8 mouse cellular contexts compared by ENCODE assay signal in the genomic region with DNA sequence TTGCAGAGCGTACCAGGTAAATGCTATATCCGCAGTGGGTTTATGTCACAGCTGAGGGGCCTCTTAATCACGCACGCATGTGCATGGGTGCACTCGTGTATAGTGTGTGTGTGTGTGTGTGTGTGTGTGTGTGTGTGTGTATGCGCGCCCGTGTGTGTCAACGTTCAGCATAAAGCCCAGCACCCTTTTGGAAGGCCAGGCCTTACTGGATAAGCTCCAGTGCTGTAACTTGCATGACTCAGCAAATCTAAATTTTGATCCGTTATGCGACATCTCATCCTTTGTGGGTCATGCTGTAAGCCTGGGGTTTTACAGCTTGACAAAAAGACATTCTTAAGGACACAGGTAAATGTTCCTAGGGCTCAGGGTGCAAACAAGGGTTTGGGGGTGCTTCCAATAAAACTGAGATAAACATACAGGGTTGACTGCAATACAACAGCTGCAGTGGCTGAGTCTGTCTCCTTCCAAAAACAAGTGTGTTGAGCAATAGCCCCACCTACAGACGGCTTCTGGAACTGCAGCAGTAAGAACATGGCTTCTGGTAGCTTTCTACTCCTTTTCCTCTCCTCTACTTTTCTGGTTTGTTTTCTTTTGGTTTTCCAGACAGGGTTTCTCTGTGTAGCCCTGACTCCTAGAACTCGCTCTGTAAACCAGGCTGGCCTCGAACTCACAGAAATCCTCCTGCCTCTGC. TPM values are rescaled to one million over a fixed set of nuclear protein-coding genes. Genes with fewer than 3 reads are reported as not detected.
DNase-seq lines count a peak whose midpoint lies in the region; ATAC-seq and TF ChIP-seq lines count a peak whose summit lies in the region.

No protein-coding gene starts in this region.

- DNase-seq in intestine, embryonic 14.5 days (ENCODE audit: low spot score): peak; percentile 87
- DNase-seq in cerebellum, adult 11-12 months: peak; percentile 30
- peak; percentile 93 for DNase-seq in hindbrain, postnatal 0 days (ENCODE audit: low spot score)
- DNase-seq in left cerebral cortex, postnatal 10 days (ENCODE audit: extremely low spot score in 1 of 2, low spot score in 2 of 2): peak; percentile 72 to 77
- peak; percentile 45 to 56 for DNase-seq in spleen, adult 2 months (ENCODE audit: low read depth in 1 of 2, low spot score in 2 of 2)

- TF ChIP-seq CTCF in hindbrain, postnatal 0 days (IDR thresholded peaks at IDR 0.05; ENCODE audit: low read depth): peak; percentile 95
- TF ChIP-seq CTCF in spleen, adult 2 months (IDR thresholded peaks at IDR 0.05; ENCODE audit: extremely low read depth, insufficient read depth, insufficient read length, insufficient replicate concordance): peak; percentile 69; the same call in 1 of the 2 replicates

- no peak overlapping the region for H3K27ac ChIP-seq in intestine, embryonic 14.5 days (ENCODE audit: low read depth)
- H3K27ac ChIP-seq in intestine, embryonic 16.5 days (ENCODE audit: low read length): no peak overlapping the region
- no peak overlapping the region for H3K27ac ChIP-seq in forebrain, embryonic 16.5 days (ENCODE audit: low read length)
- H3K27ac ChIP-seq in hindbrain, postnatal 0 days: no peak overlapping the region
- no peak overlapping the region for H3K27ac ChIP-seq in midbrain, embryonic 12.5 days (replicated peaks)
- no peak overlapping the region for H3K27ac ChIP-seq in spleen, adult 2 months (ENCODE audit: insufficient read depth, low read length)

- WGBS in intestine, embryonic 14.5 days: 71% methylated on average over 14 of the region's 14 CpGs
- 73% methylated on average over 14 of the region's 14 CpGs for WGBS in intestine, embryonic 16.5 days
- 75% methylated on average over 14 of the region's 14 CpGs for WGBS in forebrain, embryonic 16.5 days
- WGBS in hindbrain, postnatal 0 days: 72% methylated on average over 14 of the region's 14 CpGs
- WGBS in midbrain, embryonic 12.5 days: 77% methylated on average over 14 of the region's 14 CpGs
- WGBS in spleen, adult 2 months: 59% methylated on average over 14 of the region's 14 CpGs

- intact Hi-C loops in left cerebral cortex, postnatal 10 days (cut with DNase I): no loop called here

- H3K4me2 ChIP-seq in intestine, embryonic 14.5 days (ENCODE audit: low read length): no peak overlapping the region
- no peak overlapping the region for H3K4me2 ChIP-seq in intestine, embryonic 16.5 days (ENCODE audit: low read depth, low read length)
- no peak overlapping the region for H3K4me2 ChIP-seq in forebrain, embryonic 16.5 days (ENCODE audit: low read length)
- no peak overlapping the region for H3K4me2 ChIP-seq in hindbrain, postnatal 0 days (ENCODE audit: low read depth, low read length)
- no peak overlapping the region for H3K4me2 ChIP-seq in midbrain, embryonic 12.5 days (replicated peaks)

- ATAC-seq in intestine, embryonic 14.5 days (replicated peaks; ENCODE audit: low FRiP score, low TSS enrichment, low read depth): 0 out of 2 replicates have a peak, but pooled peaks have one; percentile 43
- no peak for ATAC-seq in intestine, embryonic 16.5 days
- peak; percentile 64 for ATAC-seq in forebrain, embryonic 16.5 days
- peak; percentile 75 for ATAC-seq in hindbrain, postnatal 0 days
- 0 out of 2 replicates have a peak, but pooled peaks have one; percentile 54 for ATAC-seq in midbrain, embryonic 12.5 days (ENCODE audit: low FRiP score, low read depth)

- H3K9me3 ChIP-seq in intestine, embryonic 14.5 days (ENCODE audit: control insufficient read depth, low read length): no peaks in the 10 kb centered on the region
- no peaks in the 10 kb centered on the region for H3K9me3 ChIP-seq in intestine, embryonic 16.5 days (ENCODE audit: control insufficient read depth, low read length)
- H3K9me3 ChIP-seq in forebrain, embryonic 16.5 days (ENCODE audit: control insufficient read depth, low read length): no peaks in the 10 kb centered on the region
- no peaks in the 10 kb centered on the region for H3K9me3 ChIP-seq in hindbrain, postnatal 0 days (ENCODE audit: low read length)
- no peaks in the 10 kb centered on the region for H3K9me3 ChIP-seq in midbrain, embryonic 12.5 days

- H3K4me1 ChIP-seq in intestine, embryonic 14.5 days (replicated peaks; ENCODE audit: control insufficient read depth, insufficient read depth, low read length): no peaks in the 10 kb centered on the region
- no peaks in the 10 kb centered on the region for H3K4me1 ChIP-seq in intestine, embryonic 16.5 days (ENCODE audit: control insufficient read depth, insufficient read depth, low read length)
- no peaks in the 10 kb centered on the region for H3K4me1 ChIP-seq in forebrain, embryonic 16.5 days (replicated peaks; ENCODE audit: control insufficient read depth, insufficient read depth, low read length)
- no peaks in the 10 kb centered on the region for H3K4me1 ChIP-seq in hindbrain, postnatal 0 days (ENCODE audit: insufficient read depth, low read length)
- H3K4me1 ChIP-seq in midbrain, embryonic 12.5 days: no peaks in the 10 kb centered on the region
- H3K4me1 ChIP-seq in spleen, adult 2 months (ENCODE audit: control insufficient read depth, insufficient read depth, insufficient read length): no peaks in the 10 kb centered on the region

- no peaks in the 10 kb centered on the region for H3K36me3 ChIP-seq in intestine, embryonic 14.5 days (ENCODE audit: control insufficient read depth, insufficient read depth, low read length)
- H3K36me3 ChIP-seq in intestine, embryonic 16.5 days (ENCODE audit: control insufficient read depth, insufficient read depth, low read length): no peaks in the 10 kb centered on the region
- no peaks in the 10 kb centered on the region for H3K36me3 ChIP-seq in forebrain, embryonic 16.5 days (ENCODE audit: control insufficient read depth, insufficient read depth)
- H3K36me3 ChIP-seq in hindbrain, postnatal 0 days (ENCODE audit: insufficient read depth, low read length): no peaks in the 10 kb centered on the region
- H3K36me3 ChIP-seq in midbrain, embryonic 12.5 days: no peaks in the 10 kb centered on the region
- H3K36me3 ChIP-seq in spleen, adult 2 months (ENCODE audit: control insufficient read depth, insufficient read depth, low read length): no peaks in the 10 kb centered on the region

- no peak for TF ChIP-seq POLR2A in spleen, adult 2 months (IDR thresholded peaks at IDR 0.05; ENCODE audit: low read depth, low read length)

- no peak overlapping the region for H3K4me3 ChIP-seq in intestine, embryonic 14.5 days (ENCODE audit: low read depth, low read length)
- no peak overlapping the region for H3K4me3 ChIP-seq in intestine, embryonic 16.5 days (ENCODE audit: low read length)
- no peak overlapping the region for H3K4me3 ChIP-seq in forebrain, embryonic 16.5 days (replicated peaks; ENCODE audit: low read length)
- no peak overlapping the region for H3K4me3 ChIP-seq in hindbrain, postnatal 0 days (ENCODE audit: low read length)
- no peak overlapping the region for H3K4me3 ChIP-seq in midbrain, embryonic 12.5 days
- H3K4me3 ChIP-seq in spleen, adult 2 months (ENCODE audit: extremely low read depth, insufficient read depth, insufficient read length): no peak overlapping the region

- H3K9ac ChIP-seq in intestine, embryonic 14.5 days (ENCODE audit: low read length): no peak overlapping the region
- H3K9ac ChIP-seq in intestine, embryonic 16.5 days (ENCODE audit: low read depth, low read length): no peak overlapping the region
- no peak overlapping the region for H3K9ac ChIP-seq in forebrain, embryonic 16.5 days (replicated peaks; ENCODE audit: low read depth, low read length)
- H3K9ac ChIP-seq in hindbrain, postnatal 0 days (replicated peaks; ENCODE audit: low read length): no peak overlapping the region
- no peak overlapping the region for H3K9ac ChIP-seq in midbrain, embryonic 12.5 days (replicated peaks)

- H3K27me3 ChIP-seq in intestine, embryonic 14.5 days (replicated peaks; ENCODE audit: control insufficient read depth, insufficient read depth, low read length): no peaks in the 10 kb centered on the region
- no peaks in the 10 kb centered on the region for H3K27me3 ChIP-seq in intestine, embryonic 16.5 days (replicated peaks; ENCODE audit: control insufficient read depth, insufficient read depth, low read length)
- no peaks in the 10 kb centered on the region for H3K27me3 ChIP-seq in forebrain, embryonic 16.5 days (replicated peaks; ENCODE audit: control insufficient read depth, insufficient read depth, low read length)
- H3K27me3 ChIP-seq in hindbrain, postnatal 0 days (ENCODE audit: insufficient read depth, low read length): no peaks in the 10 kb centered on the region
- no peaks in the 10 kb centered on the region for H3K27me3 ChIP-seq in midbrain, embryonic 12.5 days
- H3K27me3 ChIP-seq in spleen, adult 2 months (ENCODE audit: control insufficient read depth, insufficient read depth, low read length): no peaks in the 10 kb centered on the region

RNA-seq across cellular contexts. Expression of a gene that starts 28.2 kb away (rescaled TPM):
- 0.08 TPM in 1 of 2 replicates, not detected in the other for polyA plus RNA-seq in intestine, embryonic 14.5 days (2014; fragmentation: Nextera tagmentation; extraction: Ambion mirVana)
- not detected in 2 replicates for polyA plus RNA-seq in intestine, embryonic 16.5 days (2015; fragmentation: Nextera tagmentation; extraction: Ambion mirVana)
- polyA plus RNA-seq in forebrain, embryonic 16.5 days (2015; fragmentation: Nextera tagmentation; extraction: Ambion mirVana): not detected in 2 replicates
- total RNA-seq in hindbrain, postnatal 0 days (2014; rRNA removed): not detected in 2 replicates
- not detected in 2 replicates for polyA plus RNA-seq in hindbrain, postnatal 0 days (2015; fragmentation: Nextera tagmentation; extraction: Ambion mirVana)
- not detected for total RNA-seq in left cerebral cortex, postnatal 10 days (2021)
- not detected in 2 replicates for polyA plus RNA-seq in midbrain, embryonic 12.5 days (2016; fragmentation: Nextera tagmentation; extraction: Ambion mirVana)
- 0.15 and 0.16 TPM in 2 replicates for polyA plus RNA-seq in spleen, adult 2 months (2012; rRNA removed)

Comparison
In these comparisons a context has a peak if more than half of its experiments do, and no peak if none do; other contexts are left out.
1. DNase-seq: peak in every context shown above with its lines; median percentile 93 in hindbrain, postnatal 0 days; 87 in intestine, embryonic 14.5 days; 74 in left cerebral cortex, postnatal 10 days; 50 in spleen, adult 2 months; 30 in cerebellum, adult 11-12 months.